Mouse (Mus musculus) heart, embryonic 14.5 days (tissue): ENCODE results near the gene Nphp1. TPM values are rescaled to one million over a fixed set of nuclear protein-coding genes. Genes with fewer than 3 reads are reported as not detected.
A peak's percentile ranks its signal among the peaks of the same experiment; 100 is the strongest.

Source experiments
- ATAC-seq: fragments of 200-750 bp; cut with Nextera tagmentation; 2 replicates; pipeline ENCODE4 v1.8.0; 2017; ENCODE audit warnings: low read depth, moderate TSS enrichment; ENCODE audit not compliant: insufficient number of reproducible peaks, insufficient read depth, low FRiP score
- H3K27ac ChIP-seq, 2 experiments: fragments of 200-500 bp in 1 of 2; fragments of 300-500 bp in 1 of 2; sonication (generic) in 1 of 2; replicated peaks in 1 of 2; 2 replicates each; pipeline ENCODE4 v1.5.1; 2012 to 2014; ENCODE audit warnings: low read depth in 2 of 2, low read length in 2 of 2, control low read depth in 1 of 2, mild to moderate bottlenecking in 1 of 2, mixed read lengths in 1 of 2; ENCODE audit not compliant: control insufficient read depth in 1 of 2, insufficient read depth in 1 of 2
- H3K27me3 ChIP-seq: fragments of 300-500 bp; sonication (generic); 2 replicates; pipeline ENCODE4 v1.6.1; 2014; ENCODE audit warnings: mild to moderate bottlenecking, low read length, control low read depth; ENCODE audit not compliant: control insufficient read depth, insufficient read depth
- H3K36me3 ChIP-seq: fragments of 300-500 bp; sonication (generic); 2 replicates; pipeline ENCODE4 v1.6.1; 2014; ENCODE audit warnings: mild to moderate bottlenecking, control low read depth, low read length, mixed read lengths; ENCODE audit not compliant: control insufficient read depth, insufficient read depth
- H3K4me1 ChIP-seq, 2 experiments: fragments of 200-500 bp in 1 of 2; fragments of 300-500 bp in 1 of 2; sonication (generic) in 1 of 2; 2 replicates each; pipeline ENCODE4 v1.6.1; 2012 to 2014; ENCODE audit warnings: low read length in 2 of 2, control low read depth in 1 of 2, mixed read lengths in 1 of 2; ENCODE audit not compliant: control insufficient read depth in 2 of 2, insufficient read depth in 2 of 2
- H3K4me2 ChIP-seq: fragments of 300-500 bp; sonication (generic); 2 replicates; pipeline ENCODE4 v1.6.1; 2014; ENCODE audit warnings: mild to moderate bottlenecking, low read length
- H3K4me3 ChIP-seq, 2 experiments: fragments of 200-500 bp in 1 of 2; fragments of 300-500 bp in 1 of 2; sonication (generic) in 1 of 2; 2 replicates each; pipeline ENCODE4 v1.5.1; 2012 to 2014; ENCODE audit warnings: low read length in 2 of 2, mild to moderate bottlenecking in 2 of 2, control low read depth in 1 of 2, low read depth in 1 of 2, moderate library complexity in 1 of 2; ENCODE audit not compliant: control insufficient read depth in 1 of 2, insufficient read depth in 1 of 2
- H3K9ac ChIP-seq: fragments of 300-500 bp; sonication (generic); 2 replicates; pipeline ENCODE4 v1.6.1; 2014; ENCODE audit warnings: mild to moderate bottlenecking, low read length
- H3K9me3 ChIP-seq: fragments of 300-500 bp; sonication (generic); 2 replicates; pipeline ENCODE4 v1.6.1; 2016; ENCODE audit warnings: low read length, control low read depth; ENCODE audit not compliant: control insufficient read depth
- WGBS: fragments of 180-500 bp; shearing (Covaris S2); extraction: QIAGEN DNeasy Blood & Tissue Kit; methylation state at CpG from one replicate; pipeline ENCODE4 v1.1.7; 2014; 5-methylcytosine and 5-hydroxymethylcytosine counted together
- polyA plus RNA-seq: library from polyadenylated mRNA; unstranded; fragments of >200 nt; fragmentation: Nextera tagmentation; extraction: Ambion mirVana; gene quantifications from 2 replicates; pipeline ENCODE4 v1.2.1, GENCODE M21; 2014

Gene Nphp1
- 16.1 and 17.3 TPM in 2 replicates for polyA plus RNA-seq

DNA sequence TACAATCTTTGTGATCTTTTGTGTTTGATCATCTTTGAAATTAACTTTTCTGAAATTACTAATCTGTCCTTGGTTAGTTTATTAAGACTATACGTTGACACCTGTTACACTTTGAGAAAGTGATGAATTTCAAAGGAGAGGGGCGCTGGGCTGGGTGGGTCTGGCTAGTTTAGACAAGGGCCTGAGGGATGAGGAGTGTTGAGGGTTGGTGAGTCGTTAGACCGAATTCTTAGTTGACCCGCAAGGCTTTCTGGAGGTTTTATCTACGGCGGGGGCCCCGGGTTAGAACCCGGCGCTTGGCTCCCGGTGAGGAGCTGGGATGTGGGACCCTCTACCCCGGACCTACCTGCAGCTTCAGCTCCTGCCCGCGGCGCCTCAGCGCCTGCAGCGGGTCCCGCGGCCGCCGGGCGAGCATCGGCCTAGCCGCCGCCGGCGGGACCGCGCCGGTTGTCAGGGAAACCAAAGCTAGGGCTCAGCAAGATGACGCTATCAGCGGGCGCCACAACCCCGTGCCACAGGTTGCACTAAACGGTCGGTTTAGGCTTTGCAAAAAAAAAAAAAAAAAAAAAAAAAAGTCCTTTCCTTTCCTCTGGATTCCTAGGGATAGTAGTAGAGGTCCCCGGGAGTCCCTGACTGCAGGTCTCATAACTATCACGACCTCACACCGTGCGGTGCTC lies at the start of gene Nphp1:
Gene Nphp1 (minus strand): TSS at position 458 of the 677 bp plus-strand sequence.
- peak; percentile 74 for ATAC-seq
- Histone ChIP-seq H3K4me3 (peak within 1 kb of the TSS; percentile 67 to 88), H3K9me3 (no peaks in the 10 kb centered on the region), H3K27ac (peak within 1 kb of the TSS in 1 of 2 experiments; percentile 70; a peak in 3 of 4 replicates), H3K9ac (peak within 1 kb of the TSS; percentile 80), H3K4me2 (peak within 1 kb of the TSS; percentile 83), H3K4me1 (peaks cover 3 to 12% of the 10 kb centered on the region in 2 experiments; a peak in 3 of 4 replicates), H3K27me3 (no peaks in the 10 kb centered on the region), H3K36me3 (no peaks in the 10 kb centered on the region)
- WGBS, result under 1% methylated on average over 40 of the region's 40 CpGs

DNA sequence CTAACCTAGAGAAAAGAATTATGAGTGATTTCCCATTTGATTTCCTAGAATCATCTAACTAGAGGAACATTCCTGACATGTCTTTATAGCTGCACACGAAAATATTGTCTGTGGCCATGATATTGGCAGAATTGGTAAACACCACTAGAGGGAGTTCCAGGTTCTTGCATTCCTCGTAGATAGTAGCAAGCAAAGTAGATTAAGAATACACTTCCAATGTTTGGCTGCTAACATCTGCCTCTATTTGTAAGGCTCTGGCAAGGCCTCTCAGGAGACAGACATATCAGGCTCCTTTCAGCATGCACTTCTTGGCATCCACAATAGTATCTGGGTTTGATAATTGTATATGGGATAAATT lies 44.1 kb upstream of the Nphp1 start:
- Histone ChIP-seq H3K27me3 (peaks cover 13% of the 10 kb centered on the region), H3K36me3 (peaks cover 13% of the 10 kb centered on the region), H3K4me1 (peaks cover 0 to 12% of the 10 kb centered on the region in 2 experiments; a peak in 1 of 4 replicates), H3K4me2 (no peak overlapping the region), H3K9me3 (no peaks in the 10 kb centered on the region), H3K9ac (no peak overlapping the region), H3K27ac (no peak overlapping the region), H3K4me3 (no peak overlapping the region)
- 21% methylated on average over 2 of the region's 2 CpGs for WGBS
- no peak for ATAC-seq

DNA sequence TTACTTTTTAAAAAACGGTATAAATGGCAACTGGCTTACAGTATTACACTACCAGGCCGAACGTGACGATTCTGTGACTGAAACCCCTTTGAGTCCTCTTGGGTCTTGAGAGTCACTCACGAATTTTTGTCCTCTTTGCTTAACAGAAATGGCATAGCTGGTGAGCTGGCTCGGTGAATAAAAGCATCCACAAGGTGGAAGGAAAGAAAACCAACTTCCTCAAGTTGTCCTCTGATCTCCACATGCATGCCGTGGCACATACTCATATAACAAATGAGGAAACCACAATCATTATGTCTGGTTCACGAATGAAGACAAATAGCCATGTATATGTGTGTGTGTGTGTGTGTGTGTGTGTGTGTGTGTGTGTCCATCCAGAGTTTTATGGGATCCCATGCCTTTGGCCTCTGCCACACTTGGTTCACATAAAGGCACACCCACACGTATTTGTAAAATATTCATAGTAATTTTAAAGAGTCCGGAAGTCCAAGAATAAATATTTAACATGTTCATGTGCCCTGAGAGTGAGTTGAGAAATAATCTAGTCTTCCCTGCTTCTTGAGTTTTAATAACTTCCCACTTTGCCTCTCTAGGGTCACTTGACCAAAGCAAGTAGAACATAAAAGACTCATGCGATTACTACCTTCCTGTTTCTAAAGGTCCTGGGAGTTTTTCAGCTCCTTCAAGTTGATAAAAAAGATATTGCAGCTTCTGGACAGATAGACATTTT lies 43.6 kb upstream of the Nphp1 start:
- H3K27ac ChIP-seq, result no peak overlapping the region
- WGBS, result 39% methylated on average over 11 of the region's 11 CpGs
- peaks cover 17% of the 10 kb centered on the region for H3K36me3 ChIP-seq
- H3K4me1 ChIP-seq, result peaks cover 0 to 12% of the 10 kb centered on the region in 2 experiments; a peak in 1 of 4 replicates
- ATAC-seq, result no peak
- peak overlapping the region; percentile 41 to 73 for H3K4me3 ChIP-seq
- no peaks in the 10 kb centered on the region for H3K9me3 ChIP-seq
- H3K4me2 ChIP-seq, result peak overlapping the region; percentile 77
- H3K9ac ChIP-seq, result peak overlapping the region; percentile 77; the same call in 1 of the 2 replicates
- H3K27me3 ChIP-seq, result peaks cover 10% of the 10 kb centered on the region

DNA sequence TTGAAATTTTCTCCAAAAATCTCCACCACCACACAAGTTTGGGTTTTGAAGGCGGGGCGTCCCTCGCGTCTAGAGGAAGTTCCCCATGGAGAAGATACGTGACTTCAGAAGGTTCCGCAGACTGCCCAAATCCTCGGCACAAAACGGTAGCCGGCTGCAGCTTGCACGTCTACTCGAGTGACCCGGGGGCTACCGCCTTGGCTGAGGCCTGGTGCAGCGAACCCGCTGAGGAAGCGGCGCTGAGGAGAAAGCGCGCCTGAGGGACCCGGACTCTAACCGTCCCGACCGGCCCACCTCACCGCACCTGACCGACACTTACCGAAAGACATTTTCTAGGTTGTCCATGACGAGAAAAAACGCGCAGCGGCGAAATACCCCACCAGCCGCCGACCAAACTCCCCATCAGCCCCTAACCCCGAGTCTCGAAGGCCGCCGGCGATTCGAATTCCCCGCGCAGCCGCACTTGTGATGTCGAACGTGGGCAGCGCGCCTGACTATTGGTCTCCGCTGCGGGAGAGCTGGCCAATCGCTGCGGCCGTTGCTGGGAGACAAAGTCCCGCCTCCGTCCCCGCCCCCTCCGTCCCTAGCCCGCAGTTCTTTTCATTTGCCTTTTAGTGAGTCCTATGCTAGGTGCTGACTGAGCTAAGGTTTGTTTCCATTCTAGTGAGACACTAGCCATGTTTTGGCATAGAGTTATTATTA lies 42.9 kb upstream of the Nphp1 start, which contains the start of gene Bub1:
Gene Bub1 (minus strand): TSS at position 465 of the 702 bp plus-strand sequence.
- Histone ChIP-seq H3K36me3 (peaks cover 22% of the 10 kb centered on the region), H3K4me3 (peak within 1 kb of the TSS; percentile 71 to 73), H3K9ac (peak within 1 kb of the TSS; percentile 77), H3K4me1 (peaks cover 0 to 12% of the 10 kb centered on the region in 2 experiments; a peak in 1 of 4 replicates), H3K27ac (no peak within 1 kb of the TSS), H3K4me2 (peak within 1 kb of the TSS; percentile 77), H3K27me3 (peaks cover 10% of the 10 kb centered on the region), H3K9me3 (no peaks in the 10 kb centered on the region)
- WGBS, result under 1% methylated on average over 56 of the region's 56 CpGs
- ATAC-seq, result peak; percentile 81; the same call in 1 of the 2 replicates

DNA sequence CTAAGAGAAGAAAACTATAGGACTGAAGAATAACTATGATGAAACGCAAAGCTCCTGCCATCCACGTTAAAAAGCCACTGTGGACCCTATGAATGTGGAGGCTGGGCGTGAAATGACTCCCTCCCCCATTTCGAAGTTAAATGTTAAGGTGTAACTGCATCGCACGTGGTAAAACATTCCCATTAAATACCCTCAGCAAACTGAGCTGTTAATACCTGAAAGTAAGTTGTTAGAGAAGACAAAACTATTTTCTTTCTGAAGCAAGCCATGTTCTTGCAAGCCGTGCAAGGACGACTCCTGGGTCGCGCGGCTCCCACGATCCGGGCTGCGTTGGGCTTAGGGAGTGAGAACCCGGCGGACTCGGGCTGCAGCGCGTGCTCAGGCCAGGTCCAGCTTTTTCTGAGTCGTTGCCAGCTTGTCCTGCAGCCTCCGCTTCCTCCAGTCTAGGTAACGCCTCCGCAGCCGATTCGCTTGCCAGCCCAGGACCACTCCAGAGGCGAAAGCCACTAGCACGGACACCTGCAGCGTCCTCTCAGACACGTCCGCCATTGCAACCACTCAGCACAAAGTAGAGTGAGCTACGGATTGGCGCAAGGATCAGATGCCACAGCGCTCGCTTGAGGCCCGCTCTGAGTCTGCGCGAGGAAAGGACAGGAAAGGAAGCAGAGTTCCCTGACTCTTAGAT lies 3.4 kb upstream of the Nphp1 start, which contains the start of gene Mtln:
Gene Mtln (minus strand): TSS at position 570 of the 685 bp plus-strand sequence.
- no peaks in the 10 kb centered on the region for H3K36me3 ChIP-seq
- H3K4me2 ChIP-seq, result peak within 1 kb of the TSS; percentile 72
- H3K9me3 ChIP-seq, result no peaks in the 10 kb centered on the region
- H3K4me3 ChIP-seq, result peak within 1 kb of the TSS; percentile 68 to 81
- WGBS, result 2% methylated on average over 37 of the region's 37 CpGs
- peak; percentile 97 for ATAC-seq
- peaks cover 3 to 12% of the 10 kb centered on the region in 2 experiments; a peak in 3 of 4 replicates for H3K4me1 ChIP-seq
- H3K9ac ChIP-seq, result peak within 1 kb of the TSS; percentile 80
- no peaks in the 10 kb centered on the region for H3K27me3 ChIP-seq
- H3K27ac ChIP-seq, result peak within 1 kb of the TSS; percentile 87 to 91

DNA sequence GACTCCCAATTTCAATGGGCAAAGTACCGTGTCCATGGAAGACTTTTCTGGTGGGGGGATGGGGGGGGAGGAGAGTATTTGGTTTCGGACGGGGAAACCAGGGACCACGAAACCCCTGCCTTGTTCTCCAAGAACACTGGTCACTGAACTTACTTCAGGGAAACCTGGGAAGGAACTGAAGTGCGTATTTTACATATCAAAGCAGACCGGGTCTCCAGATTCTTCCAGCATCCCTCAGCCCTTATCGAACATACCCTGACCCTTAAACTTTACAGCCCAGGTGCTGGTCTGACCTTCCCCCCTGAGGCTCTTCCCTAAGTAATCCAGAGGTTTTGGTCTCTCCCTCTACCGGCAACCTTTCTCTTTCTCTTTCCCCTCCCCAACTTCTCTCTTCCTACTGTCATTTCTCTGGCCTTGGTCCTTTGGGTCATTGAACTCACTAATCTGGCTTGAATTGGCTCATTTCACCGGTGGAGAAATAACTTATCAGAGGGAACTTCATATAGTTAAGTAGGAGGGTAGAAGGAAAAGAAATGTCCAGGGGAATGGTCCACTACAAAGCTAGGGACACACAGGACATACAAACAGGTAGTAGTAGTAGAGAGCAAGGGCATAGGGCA lies 1.1 kb upstream of the Nphp1 start:
- peak overlapping the region; percentile 80; the same call in 1 of the 2 replicates for H3K9ac ChIP-seq

More for the DNA sequence above, 1.1 kb upstream of the Nphp1 start:
- H3K27me3 ChIP-seq, result no peaks in the 10 kb centered on the region
- peaks cover 3 to 12% of the 10 kb centered on the region in 2 experiments; a peak in 3 of 4 replicates for H3K4me1 ChIP-seq
- ATAC-seq, result no peak
- peak overlapping the region; percentile 83 for H3K4me2 ChIP-seq
- no peak overlapping the region for H3K27ac ChIP-seq
- WGBS, result 25% methylated on average over 9 of the region's 9 CpGs
- H3K36me3 ChIP-seq, result no peaks in the 10 kb centered on the region
- no peaks in the 10 kb centered on the region for H3K9me3 ChIP-seq
- H3K4me3 ChIP-seq, result peak overlapping the region in 1 of 2 experiments; percentile 67; a peak in 2 of 4 replicates
